Mouse (Mus musculus): ENCODE measurements around the gene Spty2d1. TPM values are rescaled to one million over a fixed set of nuclear protein-coding genes. Genes with fewer than 3 reads are reported as not detected.

The Spty2d1 gene
- polyA plus RNA-seq (2012; rRNA removed), result 1.4 TPM in 2 replicates

GRCm38 (mm10) chr7:47008168-47008993 lies at the start of gene Spty2d1:
Gene Spty2d1, minus strand, starts transcription at chr7:47008411.

DNA sequence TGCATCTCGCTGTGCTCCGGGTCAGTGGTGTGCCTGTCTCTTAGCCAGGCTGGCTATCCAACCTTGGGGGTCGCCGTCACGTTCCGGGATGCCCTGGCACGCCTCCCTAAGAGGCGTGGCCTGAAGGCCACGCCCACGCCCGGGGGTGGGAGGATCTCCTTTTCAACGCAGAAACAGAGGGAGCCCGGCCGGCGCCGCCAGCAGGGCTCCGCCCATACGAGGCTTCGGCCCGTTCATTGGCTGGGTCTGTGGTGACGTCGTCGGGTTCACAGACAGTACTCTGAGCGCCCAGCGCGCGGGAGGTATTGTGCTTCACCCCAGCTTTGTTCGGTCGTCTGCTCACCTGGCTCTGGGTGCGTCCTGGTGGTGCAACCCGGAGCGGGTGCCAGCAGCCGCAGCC lies 42.2 kb upstream of the Spty2d1 start, which contains the start of gene Tmem86a:
Tmem86a (plus strand) TSS at position 236 of the 400 bp plus-strand sequence.

DNA sequence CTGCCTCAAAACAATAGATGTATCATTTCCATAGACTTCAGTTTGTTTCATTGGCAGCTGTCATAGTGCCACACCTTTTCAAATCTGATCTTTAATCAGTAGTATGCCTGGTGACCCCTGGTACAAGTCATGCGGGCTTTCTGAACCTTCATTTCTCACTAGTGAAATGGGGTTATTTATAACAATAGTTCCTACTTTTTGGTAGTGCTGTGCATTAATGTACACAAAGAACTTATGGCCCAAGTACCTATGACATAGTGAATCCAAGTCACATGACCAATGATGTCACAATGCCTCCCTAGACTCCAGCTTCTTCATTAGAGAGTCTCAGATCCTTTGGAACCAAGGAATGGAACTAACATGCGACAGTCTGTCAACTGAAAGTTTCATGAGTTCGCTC lies 24.9 kb downstream of the Spty2d1 start, which contains the start of gene Gm9999:
Gm9999 (plus strand) TSS at position 301 of the 400 bp plus-strand sequence.

DNA sequence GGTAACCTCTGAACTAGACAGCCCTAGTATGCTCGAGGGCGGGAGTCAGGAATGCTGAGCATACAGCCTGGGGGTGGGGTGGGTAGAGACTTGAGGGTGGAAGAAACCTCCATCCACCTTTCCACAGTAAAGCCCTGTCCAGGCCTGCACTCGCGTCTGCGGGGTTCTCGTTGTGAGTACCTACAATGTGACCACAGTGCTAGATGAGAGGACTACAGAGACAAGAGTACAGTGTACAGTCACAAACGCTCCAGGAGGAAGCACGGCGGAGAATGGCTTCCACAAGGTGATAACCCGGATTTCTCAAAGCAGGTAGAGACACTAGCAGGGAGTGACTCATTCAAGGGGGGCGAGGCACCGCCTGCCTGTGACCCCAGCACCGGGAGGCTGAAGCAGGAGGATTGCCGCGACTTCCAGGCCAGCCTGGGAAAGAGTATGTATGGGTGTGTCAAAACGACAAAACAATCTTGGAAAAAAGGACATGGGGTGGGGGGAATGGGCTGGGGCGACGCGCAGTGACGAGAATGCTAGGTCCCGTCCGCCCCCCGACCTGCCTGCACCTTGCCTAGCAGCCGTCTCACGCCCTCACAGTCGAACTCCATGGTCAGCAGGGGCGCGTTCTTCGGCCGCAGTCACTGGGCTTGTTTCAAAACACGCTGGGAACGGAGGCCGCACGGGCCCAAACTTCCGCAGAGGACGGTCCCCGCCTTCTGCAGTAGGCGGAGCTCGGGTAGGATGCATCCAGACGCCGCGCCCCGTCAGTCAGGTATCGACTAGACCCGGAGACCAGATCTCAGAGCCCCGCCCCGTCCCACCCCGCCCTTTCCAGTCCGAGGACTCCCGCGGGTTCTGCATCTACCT lies 50.1 kb downstream of the Spty2d1 start, which contains the start of gene Uevld:
Uevld (minus strand) TSS at position 697 of the 861 bp plus-strand sequence.

Other genes starting within 250 kb of the Spty2d1 start
- gene Hps5, start 212.3 kb downstream of the Spty2d1 start, polyA plus RNA-seq (2012; rRNA removed), result 4.2 and 6.1 TPM in 2 replicates
- 2.0 and 2.8 TPM in 2 replicates for gene Gtf2h1, start 212.3 kb downstream of the Spty2d1 start, polyA plus RNA-seq (2012; rRNA removed)
- gene Ldha, start 166.9 kb downstream of the Spty2d1 start, polyA plus RNA-seq (2012; rRNA removed), result 354 and 498 TPM in 2 replicates
- 0.08 TPM in 1 of 2 replicates, not detected in the other for gene Ldhc, start 147.2 kb downstream of the Spty2d1 start, polyA plus RNA-seq (2012; rRNA removed)
- 70.9 and 76.8 TPM in 2 replicates for gene Tsg101, start 88.4 kb downstream of the Spty2d1 start, polyA plus RNA-seq (2012; rRNA removed)
- gene Uevld, start 49.9 kb downstream of the Spty2d1 start, polyA plus RNA-seq (2012; rRNA removed), result 0.48 and 0.62 TPM in 2 replicates
- gene Gm9999, start 24.8 kb downstream of the Spty2d1 start, polyA plus RNA-seq (2012; rRNA removed), result not detected in 2 replicates
- gene Tmem86a, start 42.2 kb upstream of the Spty2d1 start, polyA plus RNA-seq (2012; rRNA removed), result 14.1 and 25.7 TPM in 2 replicates
- 0.11 and 0.17 TPM in 2 replicates for gene Ptpn5, start 125.3 kb upstream of the Spty2d1 start, polyA plus RNA-seq (2012; rRNA removed)
- gene Mrgpra6, start 196.5 kb upstream of the Spty2d1 start, polyA plus RNA-seq (2012; rRNA removed), result not detected in 2 replicates
- gene Mrgpra9, start 244.4 kb upstream of the Spty2d1 start, polyA plus RNA-seq (2012; rRNA removed), result 0.09 and 0.13 TPM in 2 replicates